Mouse (Mus musculus): ENCODE measurements around the gene Dennd4a. TPM values are rescaled to one million over a fixed set of nuclear protein-coding genes. Genes with fewer than 3 reads are reported as not detected.
"Not testable (repeated sequence)": the region's sequence is repeated elsewhere in the genome, so short reads cannot be mapped to it uniquely, and the experiment has no call there.

Dennd4a gene
- polyA plus RNA-seq, 1 experiment, result 10.5 TPM

GRCm38 (mm10) chr9:64811538-64812474 lies 666 bp downstream of the Dennd4a start:
- peak; percentile 36 for DNase-seq (ENCODE audit: low spot score)

GRCm38 (mm10) chr9:64812475-64812860 lies 1.3 kb downstream of the Dennd4a start:
- no peak for DNase-seq (ENCODE audit: low spot score)

DNA sequence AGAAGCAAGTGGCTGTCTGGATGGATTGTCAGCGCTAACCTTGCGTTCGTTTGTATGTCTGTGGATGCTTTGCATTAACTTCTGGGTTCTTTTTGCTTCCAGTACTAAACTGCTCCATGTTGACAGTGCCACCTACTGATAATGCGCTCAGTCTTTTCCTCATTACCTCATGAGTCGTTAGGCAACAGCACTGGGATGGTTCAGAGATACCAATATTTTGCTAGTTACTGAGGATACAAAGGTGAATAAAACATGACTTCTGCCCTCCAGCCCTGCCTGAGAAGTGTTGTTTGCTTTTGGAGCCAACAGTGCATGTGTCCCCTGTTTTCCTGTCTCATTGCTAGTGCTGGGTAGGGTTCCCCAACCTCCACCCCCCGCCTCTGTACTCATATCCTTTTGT lies 3.1 kb downstream of the Dennd4a start:
- DNase-seq (ENCODE audit: low spot score), result no peak

DNA sequence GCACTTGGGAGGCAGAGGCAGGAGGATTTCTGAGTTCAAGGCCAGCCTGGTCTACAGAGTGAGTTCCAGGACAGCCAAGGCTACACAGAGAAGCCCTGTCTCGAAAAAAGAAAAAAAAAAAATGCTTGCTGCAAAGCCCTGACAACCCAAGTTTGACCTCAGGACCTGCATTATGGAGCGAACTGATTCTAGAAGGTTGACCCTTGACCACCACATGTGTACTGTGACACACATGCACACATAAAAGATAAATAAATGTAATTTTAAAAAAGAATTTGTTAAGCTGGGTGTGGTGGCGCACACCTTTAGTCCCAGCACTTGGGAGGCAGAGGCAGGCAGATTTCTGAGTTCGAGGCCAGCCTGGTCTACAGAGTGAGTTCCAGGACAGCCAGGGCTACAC lies 8.5 kb downstream of the Dennd4a start:
- DNase-seq (ENCODE audit: low spot score), result not testable (repeated sequence)

GRCm38 (mm10) chr9:64820086-64820795 lies 9.1 kb downstream of the Dennd4a start:
- DNase-seq (ENCODE audit: low spot score), result no peak

- no peak for DNase-seq (ENCODE audit: low spot score)
Observed at GRCm38 (mm10) chr9:64822235-64822634, 11.1 kb downstream of the Dennd4a start.

- DNase-seq (ENCODE audit: low spot score), result no peak
Observed at GRCm38 (mm10) chr9:64824389-64825008, 13.4 kb downstream of the Dennd4a start.

DNA sequence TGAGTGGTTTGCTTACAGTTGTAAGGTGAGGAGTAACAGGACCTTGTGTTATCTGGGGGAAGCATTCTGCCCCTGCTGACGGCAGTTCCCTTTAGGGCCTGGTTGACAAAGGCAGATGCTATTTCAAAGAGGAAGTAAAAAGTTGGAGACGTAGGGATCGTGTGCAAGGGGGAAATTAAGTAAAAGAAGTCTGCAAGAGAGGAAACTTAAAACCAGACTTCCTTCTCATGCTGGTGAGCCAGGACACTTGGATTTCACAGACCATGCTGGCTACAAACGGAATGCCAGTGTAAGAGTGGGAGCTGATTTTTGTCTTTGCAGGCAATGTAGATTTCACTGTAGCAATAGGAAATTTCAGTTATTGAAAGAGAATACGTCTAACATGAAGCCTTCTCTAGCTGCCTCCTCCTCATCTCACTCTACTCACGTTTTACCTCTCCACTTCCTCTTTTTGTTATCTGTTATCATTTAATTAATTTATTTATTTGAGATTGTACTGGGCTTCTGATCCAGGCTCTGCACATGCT lies 19.0 kb downstream of the Dennd4a start:
- DNase-seq (ENCODE audit: low spot score), result no peak

- DNase-seq (ENCODE audit: low spot score), result no peak
Observed at GRCm38 (mm10) chr9:64830641-64831040, 19.5 kb downstream of the Dennd4a start.

DNA sequence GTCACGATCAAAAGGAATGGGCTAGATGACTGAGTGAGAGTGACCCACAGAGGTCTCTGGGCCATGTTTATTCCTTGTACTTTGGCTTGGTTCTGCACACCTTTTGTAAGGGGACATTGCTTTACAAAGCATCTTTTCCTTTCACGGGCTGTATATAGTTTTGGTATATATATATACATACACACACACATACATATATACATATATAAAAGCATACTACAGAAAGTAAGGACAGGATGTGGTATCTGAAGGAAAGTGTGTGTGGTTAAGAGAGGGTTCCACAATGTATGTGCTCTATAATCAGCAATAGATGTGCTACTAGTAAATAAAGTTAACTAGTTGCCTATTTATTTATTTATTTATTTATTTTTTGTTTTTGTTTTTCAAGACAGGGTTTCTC lies 20.6 kb downstream of the Dennd4a start:
- DNase-seq (ENCODE audit: low spot score), result no peak

- no peak for DNase-seq (ENCODE audit: low spot score)
Observed at GRCm38 (mm10) chr9:64834418-64834817, 23.3 kb downstream of the Dennd4a start.

GRCm38 (mm10) chr9:64845355-64845754 lies 34.2 kb downstream of the Dennd4a start:
- no peak for DNase-seq (ENCODE audit: low spot score)

DNA sequence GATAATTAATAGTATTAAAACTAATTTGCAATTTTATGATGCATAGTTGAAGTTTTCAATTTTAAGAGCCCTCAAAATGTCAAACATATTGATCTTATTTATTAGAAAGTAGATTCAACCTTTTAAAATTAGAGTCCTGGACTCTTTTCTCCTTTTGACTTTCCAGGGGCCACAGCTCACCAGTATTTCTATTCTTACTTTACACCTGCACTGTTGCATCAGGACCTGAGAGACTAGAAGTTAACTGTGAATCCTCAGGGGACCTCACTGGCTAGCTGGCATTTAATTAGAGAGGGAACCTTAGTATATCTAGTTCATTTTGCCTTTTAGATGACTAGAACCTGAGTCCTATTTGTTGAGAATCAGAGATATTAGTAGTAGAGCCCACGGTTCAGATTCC lies 38.4 kb downstream of the Dennd4a start:
- DNase-seq (ENCODE audit: low spot score), result no peak

- no peak for DNase-seq (ENCODE audit: low spot score)
Observed at GRCm38 (mm10) chr9:64860083-64860482, 48.9 kb downstream of the Dennd4a start.

DNA sequence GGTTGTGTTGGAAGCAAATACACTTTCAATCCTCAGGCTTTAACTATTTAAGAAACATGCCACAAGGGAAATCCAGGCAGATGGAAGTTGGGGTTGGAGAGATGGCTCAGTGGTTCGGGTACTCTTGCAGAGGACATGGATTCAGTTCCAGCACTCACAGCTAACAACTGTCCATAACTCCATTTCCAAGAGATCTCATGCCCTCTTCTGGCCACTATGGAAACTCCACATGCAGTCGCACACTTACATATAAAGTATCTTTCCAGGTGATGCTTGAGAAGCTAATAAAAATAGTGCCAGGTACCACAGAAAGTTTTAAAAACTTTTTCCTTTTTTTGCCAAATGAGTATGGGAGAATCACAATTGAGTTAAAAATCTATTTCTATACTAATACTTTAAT lies 51.5 kb downstream of the Dennd4a start:
- no peak for DNase-seq (ENCODE audit: low spot score)

GRCm38 (mm10) chr9:64886008-64886407 lies 74.9 kb downstream of the Dennd4a start:
- DNase-seq (ENCODE audit: low spot score), result no peak

DNA sequence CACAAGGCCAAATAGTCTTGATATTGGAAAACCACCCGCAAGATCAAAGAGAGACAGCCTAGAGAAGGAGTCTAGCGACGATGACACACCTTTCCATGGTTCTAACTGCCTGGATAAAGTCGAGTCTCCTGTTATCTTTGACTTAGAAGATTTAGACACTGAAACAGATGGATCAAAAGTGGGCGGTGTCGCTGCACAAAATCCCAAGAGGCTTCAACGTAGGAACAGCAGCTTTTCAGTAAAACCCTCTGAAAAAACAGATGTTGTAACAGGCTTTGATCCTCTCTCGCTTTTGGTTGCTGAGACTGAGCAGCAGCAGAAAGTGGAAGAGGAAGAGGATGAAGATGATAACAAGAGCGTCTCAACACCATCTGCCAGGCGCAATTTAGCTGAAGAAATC lies 85.5 kb downstream of the Dennd4a start:
- DNase-seq (ENCODE audit: low spot score), result no peak

DNA sequence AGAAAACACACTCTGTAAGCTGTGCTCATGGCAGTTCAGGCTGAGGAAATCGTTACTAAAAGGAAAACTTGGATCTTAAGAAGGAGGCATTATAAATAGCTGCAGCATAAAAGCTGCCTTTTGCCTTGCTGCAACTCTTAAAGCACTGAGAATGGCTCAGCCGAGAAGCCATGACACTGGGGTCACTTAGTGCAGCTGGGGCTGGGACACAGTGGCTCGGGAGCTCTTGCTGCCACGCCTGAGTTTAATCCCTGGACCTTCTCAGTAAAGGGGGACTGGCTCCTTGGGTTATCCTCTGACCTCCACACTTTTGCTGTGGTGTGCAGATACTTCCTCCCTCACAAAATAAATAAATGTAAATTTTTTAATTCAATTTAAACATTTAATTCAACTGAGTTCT lies 91.7 kb downstream of the Dennd4a start:
- no peak for DNase-seq (ENCODE audit: low spot score)

GRCm38 (mm10) chr9:64903386-64903785 lies 92.2 kb downstream of the Dennd4a start:
- DNase-seq (ENCODE audit: low spot score), result peak; percentile 45

- DNase-seq (ENCODE audit: low spot score), result no peak
Observed at GRCm38 (mm10) chr9:64904917-64905640, 93.9 kb downstream of the Dennd4a start.

DNA sequence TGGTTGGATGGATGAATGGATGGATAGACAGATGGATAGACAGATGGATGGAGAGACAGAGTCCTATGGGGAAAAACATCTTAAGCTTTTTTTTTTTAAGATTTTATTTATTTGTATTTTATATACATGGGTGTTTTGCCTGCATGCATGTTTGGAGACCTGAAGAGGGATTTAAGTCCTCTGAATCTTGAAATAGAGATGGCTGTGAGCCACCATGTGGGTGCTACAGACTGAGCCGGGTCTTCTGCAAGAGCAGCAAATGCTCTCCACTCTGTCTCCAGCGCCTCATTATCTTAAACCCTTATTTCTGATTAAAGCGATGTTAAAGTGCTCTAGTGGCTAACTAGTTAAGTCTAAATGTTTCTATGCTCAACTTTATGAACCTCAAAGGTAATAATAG lies 96.3 kb downstream of the Dennd4a start:
- no peak for DNase-seq (ENCODE audit: low spot score)

GRCm38 (mm10) chr9:64913406-64913805 lies 102.3 kb downstream of the Dennd4a start:
- DNase-seq (ENCODE audit: low spot score), result no peak

All from urinary bladder, adult 2 months (tissue).